Mouse (Mus musculus) Muller cell, postnatal 12 days (primary cell): ENCODE data around the gene Plgrkt.
A peak's percentile ranks its signal among the peaks of the same experiment; 100 is the strongest.

ENCODE experiments used
- DNase-seq: peaks from one replicate; pipeline ENCODE4 v3.0.0-alpha.2; 2015; ENCODE audit errors: inconsistent ontology term

Gene Plgrkt

GRCm38 (mm10) chr19:29354895-29355877, 12.0 kb downstream of the Plgrkt start:
- peak; percentile 77 for DNase-seq

DNA sequence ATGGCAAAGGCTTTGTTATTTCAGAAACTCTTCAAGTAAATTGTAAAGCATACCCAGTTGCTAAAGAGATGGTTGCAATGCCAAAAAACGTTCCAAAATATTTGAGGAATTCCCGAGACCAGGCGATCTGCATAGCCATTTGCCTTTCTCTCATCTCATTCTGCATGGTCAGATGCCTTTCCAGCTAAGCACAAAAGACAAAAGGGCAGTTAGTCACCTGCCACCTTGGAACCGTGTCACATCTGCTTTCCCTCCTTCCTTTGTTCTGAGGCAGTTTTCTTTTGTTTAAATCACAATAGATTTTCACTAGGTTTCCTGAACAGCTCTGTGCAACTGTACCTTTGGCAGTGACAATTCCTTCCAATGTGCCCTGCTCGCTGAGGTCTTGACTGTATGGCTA, 16.2 kb downstream of the Plgrkt start:
- DNase-seq, result peak; percentile 86

DNA sequence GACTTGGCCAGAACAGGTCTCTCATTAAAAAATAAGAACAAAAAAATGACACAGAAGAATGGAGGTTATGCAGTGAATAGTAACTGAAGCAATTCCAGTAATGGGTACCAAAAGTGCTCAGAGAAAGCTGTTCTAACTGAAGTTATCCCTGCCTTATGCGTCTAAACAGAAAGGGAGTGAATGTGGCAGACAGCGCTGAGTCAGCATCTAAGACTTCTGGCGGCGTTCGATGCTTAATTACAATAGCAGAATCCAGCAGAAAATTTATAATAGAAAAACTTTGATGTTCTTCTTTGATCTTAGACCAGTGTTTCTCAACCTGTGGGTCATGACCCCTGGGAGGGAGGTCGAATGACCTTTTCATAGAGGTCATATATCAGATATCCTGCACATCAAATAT, 21.6 kb downstream of the Plgrkt start:
- DNase-seq, result no peak

GRCm38 (mm10) chr19:29344868-29345267, 22.3 kb downstream of the Plgrkt start:
- no peak for DNase-seq

- DNase-seq, result no peak
These were observed 24.9 kb downstream of the Plgrkt start for GRCm38 (mm10) chr19:29342281-29342680.

GRCm38 (mm10) chr19:29341029-29341428, 26.2 kb downstream of the Plgrkt start:
- peak; percentile 85 for DNase-seq

GRCm38 (mm10) chr19:29336624-29337023, 30.6 kb downstream of the Plgrkt start:
- no peak for DNase-seq

DNA sequence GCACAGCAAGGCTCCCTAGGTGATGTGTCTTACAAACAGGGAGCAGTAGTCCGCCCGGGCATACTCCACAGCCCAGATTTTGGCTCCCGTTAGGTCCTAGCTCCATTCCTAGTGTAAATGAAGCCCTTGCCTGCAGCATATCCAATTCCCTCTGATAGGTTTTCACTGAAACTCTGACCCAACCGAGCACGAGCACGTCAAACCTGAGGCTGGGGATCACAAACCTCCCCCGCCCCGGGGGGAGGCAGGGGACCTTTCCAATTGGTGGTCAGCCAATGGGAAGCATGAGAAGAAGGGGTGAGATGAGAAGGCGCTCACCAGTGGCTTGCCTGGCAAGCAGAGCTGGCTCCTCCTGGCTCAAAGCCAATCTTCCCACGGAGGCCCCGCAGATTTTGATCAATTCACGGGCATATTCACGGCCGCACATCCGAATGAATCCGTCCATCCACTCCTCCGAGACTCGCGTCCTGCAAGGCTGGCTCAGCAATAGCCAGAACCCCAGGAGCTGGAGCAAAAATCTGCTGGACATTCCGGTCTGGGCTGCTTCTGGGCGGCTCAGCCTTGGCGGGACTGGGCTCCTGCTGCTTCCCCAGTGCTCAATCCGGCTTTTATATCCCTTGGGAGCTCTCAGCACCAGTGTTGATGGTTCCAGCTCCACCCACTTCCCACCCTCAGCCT, 33.0 kb downstream of the Plgrkt start, which contains the start of gene Rln1:
Rln1 (minus strand) TSS at position 603 of the 678 bp plus-strand sequence.
- DNase-seq, result peak; percentile 71

- no peak for DNase-seq
These were observed 40.2 kb downstream of the Plgrkt start for GRCm38 (mm10) chr19:29326822-29327552.

GRCm38 (mm10) chr19:29326396-29326795, 40.8 kb downstream of the Plgrkt start:
- no peak for DNase-seq

DNA sequence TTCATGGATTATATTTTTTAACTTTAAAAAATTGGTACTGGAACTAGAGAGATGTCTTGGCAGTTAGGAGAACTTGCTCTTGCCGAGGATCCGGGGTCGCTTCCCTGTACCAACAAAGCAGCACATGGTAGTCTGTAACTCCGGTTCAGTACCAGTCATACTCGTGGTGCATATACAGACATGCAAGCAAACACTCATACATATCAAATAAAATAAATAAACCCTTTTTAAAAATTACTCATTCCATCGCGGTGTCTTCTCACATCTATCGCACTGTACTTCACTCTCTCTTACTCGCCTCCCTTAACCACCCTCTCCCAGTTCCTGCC, 41.4 kb downstream of the Plgrkt start:
- no peak for DNase-seq

GRCm38 (mm10) chr19:29325053-29325851, 41.9 kb downstream of the Plgrkt start, which contains the start of gene Insl6:
Gene Insl6, minus strand, starts transcription at chr19:29325356.
- DNase-seq, result peak; percentile 74

DNA sequence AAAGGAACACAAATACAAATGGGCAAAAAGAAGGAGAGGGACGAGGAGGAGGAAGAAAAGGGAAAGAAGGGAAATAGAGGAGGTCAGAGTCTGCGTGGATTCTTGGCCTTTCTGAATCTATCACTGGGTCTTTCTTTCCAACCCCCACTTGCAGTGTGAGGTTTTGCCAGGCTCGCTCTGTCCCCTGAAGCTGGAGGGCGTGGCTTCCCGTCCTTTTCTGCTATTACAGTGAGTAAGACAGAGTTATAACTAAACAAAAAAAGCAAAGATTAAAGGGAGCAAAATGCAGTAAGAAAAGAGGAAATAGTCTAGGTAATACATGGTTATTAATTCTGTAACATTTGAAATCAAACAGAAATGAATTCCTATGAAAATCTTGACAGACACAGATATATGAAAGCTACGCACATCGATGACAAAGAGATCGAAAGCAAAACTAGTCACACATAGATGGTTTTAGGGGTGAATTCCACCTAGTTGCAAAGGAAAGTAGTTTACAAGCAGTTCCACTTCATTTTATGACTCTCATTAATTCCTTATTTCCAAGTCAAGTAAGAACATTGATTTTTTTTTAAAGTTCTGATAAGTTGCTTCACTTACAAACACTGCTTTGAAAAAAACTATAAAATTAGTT, 43.7 kb downstream of the Plgrkt start:
- no peak for DNase-seq

DNA sequence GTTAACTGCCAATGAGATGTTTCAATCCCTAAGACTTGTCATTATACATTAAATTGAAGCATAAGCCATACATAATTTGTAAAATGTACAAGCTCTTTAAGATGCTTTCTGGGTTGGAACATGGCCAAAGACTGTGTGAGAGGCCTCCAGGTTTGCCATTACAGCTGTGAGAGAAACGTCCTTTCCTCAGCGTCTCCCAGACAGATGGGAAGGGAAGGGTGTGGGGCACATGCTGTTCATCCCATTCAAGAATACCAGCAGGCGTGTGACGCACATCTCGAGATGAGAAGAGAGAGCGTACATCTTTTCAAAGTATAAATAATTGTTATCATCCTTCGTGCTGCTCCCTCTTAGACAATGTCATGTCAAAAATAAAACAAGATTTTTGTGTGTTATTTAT, 54.5 kb downstream of the Plgrkt start:
- no peak for DNase-seq

GRCm38 (mm10) chr19:29311791-29312190, 55.4 kb downstream of the Plgrkt start:
- DNase-seq, result no peak

GRCm38 (mm10) chr19:29308832-29309231, 58.4 kb downstream of the Plgrkt start:
- no peak for DNase-seq

DNA sequence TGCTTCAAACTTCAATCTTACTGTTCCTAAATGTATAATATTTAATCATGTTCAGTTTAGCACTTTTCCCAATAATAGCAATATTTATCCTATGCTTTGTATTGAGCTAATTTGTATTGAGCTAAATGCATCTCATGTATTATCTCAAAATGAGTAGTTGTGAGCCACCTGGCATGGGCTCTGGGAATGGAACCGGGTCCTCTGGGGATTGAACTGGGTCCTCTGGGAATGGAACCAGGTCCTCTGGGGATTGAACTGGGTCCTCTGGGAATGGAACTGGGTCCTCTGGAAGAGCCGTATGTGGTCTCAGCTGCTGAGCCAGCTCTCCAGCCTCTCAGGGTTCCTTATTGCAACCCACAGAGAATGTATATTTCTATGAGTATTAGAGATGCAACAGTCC, 65.1 kb downstream of the Plgrkt start:
- no peak for DNase-seq

- no peak for DNase-seq
These were observed 66.3 kb downstream of the Plgrkt start for GRCm38 (mm10) chr19:29300919-29301318.
